Mouse (Mus musculus) erythroblast, embryonic 14.5 days (primary cell): ENCODE measurements around the gene Mamdc4. TPM values are rescaled to one million over a fixed set of nuclear protein-coding genes. Genes with fewer than 3 reads are reported as not detected.

Experiments
- H3K27me3 ChIP-seq: 2 replicates; pipeline ENCODE4 v1.6.1; 2012; ENCODE audit warnings: inconsistent platforms; ENCODE audit not compliant: control insufficient read depth
- H3K36me3 ChIP-seq: 2 replicates; pipeline ENCODE4 v1.6.1; 2012; ENCODE audit warnings: mild to moderate bottlenecking, inconsistent platforms; ENCODE audit not compliant: control insufficient read depth
- H3K4me1 ChIP-seq: 2 replicates; pipeline ENCODE4 v1.6.1; 2012; ENCODE audit warnings: inconsistent platforms; ENCODE audit not compliant: control insufficient read depth
- H3K4me3 ChIP-seq: replicated peaks from 2 replicates; pipeline ENCODE3; 2012; ENCODE audit warnings: moderate library complexity, mild to moderate bottlenecking, inconsistent platforms
- H3K9me3 ChIP-seq: 2 replicates; pipeline ENCODE4 v1.6.1; 2012; ENCODE audit warnings: low read length, inconsistent platforms, mixed read lengths; ENCODE audit not compliant: control insufficient read depth
- GATA1 ChIP-seq: IDR thresholded peaks from 2 replicates; pipeline ENCODE4 v1.6.1; 2012; ENCODE audit warnings: low read length, inconsistent platforms, mixed read lengths
- TAL1 ChIP-seq: IDR thresholded peaks from 3 replicates; pipeline ENCODE4 v1.6.1; 2012; ENCODE audit warnings: low read length, inconsistent platforms, mixed read lengths
- polyA plus RNA-seq: library from polyadenylated mRNA; stranded (reverse); fragments of >175 nt; gene quantifications from 2 replicates; pipeline ENCODE4 v1.2.3, GENCODE M21; 2012

The Mamdc4 gene
- polyA plus RNA-seq, 1 experiment, result 0.09 TPM

DNA sequence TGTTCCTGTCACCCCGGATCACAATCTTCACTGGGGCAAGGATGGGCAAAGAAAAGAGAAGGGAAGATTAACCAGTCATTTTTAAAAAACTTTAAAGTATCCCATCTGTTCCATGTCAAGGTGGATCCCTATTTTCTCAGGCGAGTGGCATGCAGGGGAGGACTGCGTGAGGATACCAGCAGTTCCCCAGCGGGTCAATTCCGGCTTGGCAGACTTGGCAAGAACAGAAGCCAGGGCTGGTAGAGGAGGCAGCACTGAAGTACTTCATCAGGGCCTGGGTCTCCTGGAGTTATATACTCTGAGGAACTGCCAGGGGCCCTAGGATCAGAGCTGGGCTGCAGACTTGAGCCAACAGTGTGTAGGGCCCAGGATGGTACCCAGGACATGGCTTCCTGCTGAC is 27.9 kb upstream of the Mamdc4 start:
- Histone ChIP-seq H3K27me3 (no peaks in the 10 kb centered on the region), H3K4me3 (no peak overlapping the region), H3K36me3 (peaks cover 65% of the 10 kb centered on the region), H3K4me1 (peaks cover 26% of the 10 kb centered on the region), H3K9me3 (no peaks in the 10 kb centered on the region)
- TF ChIP-seq GATA1 (no peak), TAL1 (no peak)

DNA sequence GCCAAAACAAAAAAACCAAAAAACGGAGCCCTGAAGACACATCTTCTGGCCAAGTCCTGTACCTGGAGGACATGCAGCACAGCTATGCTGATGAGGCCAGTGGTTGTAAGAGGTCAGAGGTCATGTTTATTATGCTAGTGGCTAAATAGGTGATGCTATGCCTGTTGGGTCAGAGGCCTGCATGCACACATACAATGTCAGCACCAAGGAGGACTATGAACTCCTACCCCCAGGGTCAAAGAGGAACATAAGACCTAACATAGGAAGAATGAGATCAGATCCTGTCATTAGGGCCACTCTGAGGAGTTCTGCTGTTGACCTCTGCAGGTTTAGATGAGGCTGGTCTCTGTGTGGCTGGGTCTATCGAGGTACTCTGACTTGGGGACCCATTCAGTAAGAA is 25.4 kb upstream of the Mamdc4 start:
- no peak for TF ChIP-seq GATA1
- TF ChIP-seq TAL1, result no peak
- Histone ChIP-seq H3K4me1 (peaks cover 12% of the 10 kb centered on the region), H3K27me3 (no peaks in the 10 kb centered on the region), H3K9me3 (no peaks in the 10 kb centered on the region), H3K36me3 (peaks cover 89% of the 10 kb centered on the region), H3K4me3 (no peak overlapping the region)

DNA sequence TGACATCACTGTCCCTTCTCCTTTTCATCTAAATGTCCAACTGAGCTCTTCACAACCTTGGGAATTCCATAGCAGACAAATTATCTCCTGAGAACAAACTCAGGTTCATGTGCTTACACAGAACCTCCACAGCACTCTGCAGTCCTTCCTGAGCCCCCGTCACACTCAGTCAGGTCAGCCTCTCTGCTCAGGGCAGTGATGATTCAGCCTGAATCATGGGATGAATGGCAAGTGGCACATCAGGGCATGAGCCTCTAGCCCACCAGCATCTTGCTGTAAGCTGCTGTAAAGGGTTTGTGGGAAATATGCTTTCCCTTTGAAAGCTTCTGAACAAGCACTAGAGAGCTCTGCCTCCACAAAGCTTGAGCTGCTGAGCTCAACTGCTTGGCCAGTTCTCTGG is 24.1 kb upstream of the Mamdc4 start:
- H3K9me3 ChIP-seq, result no peaks in the 10 kb centered on the region
- TF ChIP-seq GATA1 (no peak), TAL1 (no peak)
- H3K4me1 ChIP-seq, result peaks cover 9% of the 10 kb centered on the region
- H3K36me3 ChIP-seq, result peaks cover 92% of the 10 kb centered on the region
- no peaks in the 10 kb centered on the region for H3K27me3 ChIP-seq
- H3K4me3 ChIP-seq, result no peak overlapping the region

DNA sequence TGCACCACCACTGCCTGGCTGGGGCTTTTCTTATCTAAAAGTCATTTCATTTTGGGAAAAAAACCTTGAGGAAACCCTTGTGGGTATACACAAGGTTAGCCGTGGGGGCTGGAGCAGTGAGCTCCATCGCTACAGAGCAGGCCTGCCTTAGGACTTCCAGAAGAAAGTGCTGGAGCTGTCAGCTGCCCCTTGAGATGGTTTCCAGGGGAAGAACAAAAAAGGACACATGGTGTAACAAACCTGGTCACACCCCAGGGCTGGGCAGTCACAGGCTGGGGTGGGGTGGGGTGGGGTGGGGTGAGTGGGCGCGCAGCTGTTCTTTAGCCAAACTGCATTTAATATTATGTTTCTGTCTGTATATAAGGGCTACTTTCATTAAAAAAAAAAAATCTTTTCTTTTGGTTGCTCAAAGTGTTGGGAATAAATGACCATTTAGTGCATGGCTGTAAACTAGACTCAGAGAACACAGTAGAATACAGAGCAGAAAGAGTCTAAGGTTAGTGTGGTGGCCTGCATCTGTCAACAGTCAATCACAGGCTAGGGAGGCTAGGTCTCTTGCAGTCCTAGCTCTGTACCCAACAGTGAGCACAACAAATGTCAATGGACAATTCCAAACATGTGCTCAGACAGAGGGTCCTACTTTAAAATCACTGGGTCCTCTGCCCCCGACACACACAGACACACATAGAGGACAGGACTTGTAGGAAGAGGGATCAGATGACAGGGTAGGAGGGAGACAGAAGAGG is 22.3 kb upstream of the Mamdc4 start:
- H3K4me1 ChIP-seq, result peaks cover 9% of the 10 kb centered on the region
- no peaks in the 10 kb centered on the region for H3K9me3 ChIP-seq
- no peak overlapping the region for H3K4me3 ChIP-seq
- H3K36me3 ChIP-seq, result peaks cover 94% of the 10 kb centered on the region
- no peaks in the 10 kb centered on the region for H3K27me3 ChIP-seq
- no peak for TF ChIP-seq GATA1
- no peak for TF ChIP-seq TAL1

DNA sequence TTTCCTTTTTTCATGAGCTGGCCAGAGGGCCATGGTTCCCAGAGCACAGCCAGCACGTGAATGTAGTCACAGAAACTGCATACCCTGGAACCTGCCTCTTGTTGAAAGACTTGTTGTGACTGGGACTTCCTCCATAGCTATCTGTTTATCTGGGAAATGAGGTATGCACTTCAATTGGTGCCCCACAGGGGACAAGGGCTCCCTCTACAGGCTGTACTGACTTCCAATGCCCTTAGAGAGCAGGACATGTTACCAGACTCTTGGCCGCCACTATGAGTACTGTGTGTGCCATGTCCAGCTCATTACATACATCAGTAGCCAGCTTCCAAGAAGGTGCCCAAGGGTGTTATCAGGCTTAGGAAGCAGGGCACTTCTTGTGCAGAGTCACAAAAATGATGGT is 17.2 kb upstream of the Mamdc4 start:
- no peak overlapping the region for H3K4me3 ChIP-seq
- no peak for TF ChIP-seq GATA1
- TF ChIP-seq TAL1, result no peak
- H3K4me1 ChIP-seq, result no peaks in the 10 kb centered on the region
- no peaks in the 10 kb centered on the region for H3K9me3 ChIP-seq
- no peaks in the 10 kb centered on the region for H3K27me3 ChIP-seq
- H3K36me3 ChIP-seq, result peaks cover 90% of the 10 kb centered on the region

DNA sequence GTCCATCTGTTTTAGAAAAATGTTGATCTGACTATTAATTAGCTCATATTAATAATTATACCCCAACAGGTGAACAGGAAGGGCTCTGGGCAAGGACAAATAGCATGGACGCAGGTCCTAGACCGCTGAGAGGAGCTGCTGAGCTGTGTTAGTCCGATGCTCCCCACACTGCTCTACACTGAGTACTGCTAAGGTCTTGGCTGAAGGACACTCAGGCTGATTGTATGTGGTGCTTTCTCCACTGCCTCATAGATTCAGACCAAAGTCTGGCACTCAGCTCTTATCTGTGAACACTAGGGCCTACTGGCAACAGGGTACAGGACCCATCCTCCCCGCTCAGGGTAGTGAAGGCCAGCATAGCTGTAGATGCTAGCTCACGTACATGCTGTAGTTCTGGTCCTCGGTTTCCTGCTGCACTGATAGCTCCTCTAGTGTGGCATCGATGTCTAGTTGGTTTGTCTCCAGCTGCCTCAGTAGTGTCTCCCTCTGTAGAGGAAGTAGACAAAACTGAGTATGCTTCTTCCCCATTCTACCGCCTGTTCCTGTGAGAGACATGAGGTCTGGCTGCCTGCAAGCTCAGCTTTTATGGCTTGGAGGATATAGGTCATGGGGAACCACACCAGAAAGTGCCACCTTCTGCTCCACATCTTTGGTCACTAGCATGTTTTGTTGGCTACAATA is 13.7 kb upstream of the Mamdc4 start:
- TF ChIP-seq TAL1, result no peak
- no peak for TF ChIP-seq GATA1
- no peaks in the 10 kb centered on the region for H3K27me3 ChIP-seq
- no peak overlapping the region for H3K4me3 ChIP-seq
- no peaks in the 10 kb centered on the region for H3K9me3 ChIP-seq
- H3K4me1 ChIP-seq, result no peaks in the 10 kb centered on the region
- peaks cover 90% of the 10 kb centered on the region for H3K36me3 ChIP-seq

DNA sequence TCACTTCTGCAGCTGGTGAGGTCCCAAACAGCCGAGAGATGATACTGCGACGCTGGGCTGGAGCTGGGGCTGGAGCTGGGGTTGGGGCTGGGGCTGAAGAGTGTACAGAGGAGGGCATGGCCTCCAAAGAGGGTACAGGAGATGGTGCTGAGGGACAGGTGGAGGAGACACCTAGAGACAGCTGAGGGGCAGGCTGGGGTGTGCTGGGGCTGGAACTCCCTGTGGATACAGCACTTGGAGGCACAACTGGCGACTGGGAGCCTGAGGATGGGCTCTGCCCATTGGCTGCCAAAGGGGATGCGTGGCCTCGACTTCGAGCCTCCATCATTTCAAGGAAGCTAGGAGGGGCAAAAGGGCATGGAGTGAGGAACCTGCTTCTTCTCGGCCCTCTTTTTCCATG is 12.6 kb upstream of the Mamdc4 start:
- H3K4me1 ChIP-seq, result peaks cover 8% of the 10 kb centered on the region
- no peak for TF ChIP-seq GATA1
- TF ChIP-seq TAL1, result no peak
- no peaks in the 10 kb centered on the region for H3K9me3 ChIP-seq
- H3K27me3 ChIP-seq, result no peaks in the 10 kb centered on the region
- H3K36me3 ChIP-seq, result peaks cover 87% of the 10 kb centered on the region
- no peak overlapping the region for H3K4me3 ChIP-seq

DNA sequence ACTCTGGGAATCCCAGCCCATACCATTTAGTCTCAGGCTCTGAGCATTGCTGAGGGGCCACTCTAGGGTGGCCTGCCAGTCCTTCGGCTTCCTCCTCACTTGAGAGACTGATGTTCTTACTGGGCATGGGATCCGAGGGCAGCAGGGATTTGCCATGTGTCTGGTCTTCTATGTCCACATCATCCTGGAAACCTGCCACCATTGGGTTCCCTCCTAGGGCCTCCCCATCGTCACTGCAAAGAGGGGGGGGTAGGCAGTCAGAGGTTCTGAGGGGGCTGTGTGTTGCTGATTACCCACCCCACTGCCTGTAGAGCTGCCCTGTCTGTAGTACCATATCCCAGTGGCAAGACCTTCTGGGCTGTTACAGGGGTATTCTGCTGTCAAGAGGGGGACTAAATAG is 11.0 kb upstream of the Mamdc4 start:
- H3K4me1 ChIP-seq, result peaks cover 18% of the 10 kb centered on the region
- H3K4me3 ChIP-seq, result no peak overlapping the region
- no peaks in the 10 kb centered on the region for H3K9me3 ChIP-seq
- H3K36me3 ChIP-seq, result peaks cover 70% of the 10 kb centered on the region
- peaks cover 9% of the 10 kb centered on the region for H3K27me3 ChIP-seq
- TF ChIP-seq TAL1, result no peak
- TF ChIP-seq GATA1, result no peak

DNA sequence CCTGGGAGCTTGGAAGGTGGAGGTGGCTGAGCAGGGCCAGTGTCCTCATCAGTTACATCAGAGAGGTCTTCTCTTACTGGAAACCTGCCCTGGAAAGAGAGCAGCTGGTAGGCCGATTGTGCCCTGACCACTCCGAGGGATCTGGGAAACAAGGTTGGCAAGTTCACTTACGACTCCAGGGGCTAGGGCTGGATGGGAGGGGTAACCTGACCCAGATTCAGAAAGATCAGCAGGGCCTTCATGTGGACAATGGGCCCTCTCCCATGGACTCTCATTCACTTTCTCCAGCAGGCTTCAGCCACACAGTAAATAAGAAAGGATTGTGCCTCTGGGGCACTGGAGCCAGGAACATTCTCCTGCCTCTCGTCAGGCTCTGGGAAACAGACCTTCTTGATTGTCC is 10.2 kb upstream of the Mamdc4 start:
- Histone ChIP-seq H3K27me3 (peaks cover 16% of the 10 kb centered on the region), H3K36me3 (peaks cover 62% of the 10 kb centered on the region), H3K9me3 (no peaks in the 10 kb centered on the region), H3K4me3 (no peak overlapping the region), H3K4me1 (peaks cover 19% of the 10 kb centered on the region)
- TF ChIP-seq GATA1, result no peak
- no peak for TF ChIP-seq TAL1

DNA sequence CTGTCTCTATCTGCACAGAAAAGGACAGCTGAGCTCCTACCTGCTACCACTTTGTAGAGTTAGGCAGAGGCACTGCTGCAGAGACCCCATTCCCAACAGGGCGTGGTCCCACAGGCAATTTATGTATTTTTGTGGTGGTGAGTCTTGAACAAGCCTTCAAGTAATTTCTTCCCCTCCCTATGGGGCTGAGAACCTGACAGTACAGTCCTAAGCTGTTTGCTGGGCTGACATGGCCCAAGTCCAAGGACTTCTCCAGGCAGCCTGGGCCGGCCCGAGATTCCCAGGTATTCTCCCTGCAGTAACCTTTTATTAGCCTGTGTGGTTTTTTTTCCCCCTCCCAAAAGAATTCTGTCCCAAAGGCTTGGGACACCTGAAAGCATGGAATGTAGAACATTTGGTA is 9.5 kb upstream of the Mamdc4 start:
- Histone ChIP-seq H3K4me1 (peaks cover 22% of the 10 kb centered on the region), H3K36me3 (peaks cover 58% of the 10 kb centered on the region), H3K27me3 (peaks cover 23% of the 10 kb centered on the region), H3K9me3 (peaks cover 3% of the 10 kb centered on the region), H3K4me3 (no peak overlapping the region)
- no peak for TF ChIP-seq GATA1
- TF ChIP-seq TAL1, result no peak
